Mouse (Mus musculus) liver, embryonic 15.5 days (tissue): ENCODE data around the gene Gm21985. TPM values are rescaled to one million over a fixed set of nuclear protein-coding genes. Genes with fewer than 3 reads are reported as not detected.
"Not testable (repeated sequence)": the region's sequence is repeated elsewhere in the genome, so short reads cannot be mapped to it uniquely, and the experiment has no call there.

Experiments used
- ATAC-seq: fragments of 200-750 bp; cut with Nextera tagmentation; 2 replicates; pipeline ENCODE4 v1.8.0; 2017; ENCODE audit warnings: moderate number of reproducible peaks, mild to moderate bottlenecking, moderate library complexity; ENCODE audit not compliant: insufficient read depth
- H3K27ac ChIP-seq: fragments of 300-500 bp; sonication (generic); replicated peaks from 2 replicates; pipeline ENCODE4 v1.5.1; 2015; ENCODE audit warnings: mild to moderate bottlenecking, inconsistent platforms
- H3K27me3 ChIP-seq: fragments of 300-500 bp; sonication (generic); 2 replicates; pipeline ENCODE4 v1.6.1; 2015; ENCODE audit warnings: mild to moderate bottlenecking, inconsistent platforms
- H3K36me3 ChIP-seq: fragments of 300-500 bp; sonication (generic); replicated peaks from 2 replicates; pipeline ENCODE4 v1.6.1; 2015; ENCODE audit warnings: moderate library complexity, mild to moderate bottlenecking, inconsistent platforms
- H3K4me1 ChIP-seq: fragments of 300-500 bp; sonication (generic); replicated peaks from 2 replicates; pipeline ENCODE4 v1.6.1; 2015; ENCODE audit warnings: inconsistent platforms
- H3K4me2 ChIP-seq: fragments of 300-500 bp; sonication (generic); 2 replicates; pipeline ENCODE4 v1.6.1; 2015; ENCODE audit warnings: moderate library complexity, mild to moderate bottlenecking, inconsistent platforms
- H3K4me3 ChIP-seq: fragments of 300-500 bp; sonication (generic); replicated peaks from 2 replicates; pipeline ENCODE4 v1.5.1; 2015; ENCODE audit warnings: mild to moderate bottlenecking, inconsistent platforms
- H3K9ac ChIP-seq: fragments of 300-500 bp; sonication (generic); 2 replicates; pipeline ENCODE4 v1.6.1; 2015; ENCODE audit warnings: moderate library complexity, mild to moderate bottlenecking, inconsistent platforms
- H3K9me3 ChIP-seq: fragments of 300-500 bp; sonication (generic); replicated peaks from 2 replicates; pipeline ENCODE4 v1.6.1; 2016; ENCODE audit warnings: inconsistent platforms
- WGBS: fragments of 180-500 bp; shearing (Covaris S2); methylation state at CpG from one replicate; pipeline ENCODE4 v1.1.7; 2015; ENCODE audit warnings: mixed read lengths; ENCODE audit not compliant: insufficient replicate concordance; 5-methylcytosine and 5-hydroxymethylcytosine counted together
- polyA plus RNA-seq: library from polyadenylated mRNA; unstranded; fragments of >200 nt; fragmentation: Nextera tagmentation; extraction: Ambion mirVana; gene quantifications from 2 replicates; pipeline ENCODE4 v1.2.1, GENCODE M21; 2015

Gm21985 gene
- polyA plus RNA-seq, 1 experiment from 2014 or later, result not detected

- Histone ChIP-seq H3K36me3 (no peaks in the 10 kb centered on the region), H3K9me3 (no peaks in the 10 kb centered on the region), H3K27ac (peak within 1 kb of the TSS; percentile 94), H3K9ac (peak within 1 kb of the TSS; percentile 94), H3K4me3 (peak within 1 kb of the TSS; percentile 86), H3K27me3 (no peaks in the 10 kb centered on the region), H3K4me1 (peaks cover 66% of the 10 kb centered on the region), H3K4me2 (peak within 1 kb of the TSS; percentile 83)
- peak; percentile 93 for ATAC-seq
- WGBS, result under 1% methylated on average over 85 of the region's 85 CpGs
Measured at GRCm38 (mm10) chr2:112265448-112266241, 469 bp upstream of the Gm21985 start, which contains the start of gene Slc12a6. Slc12a6 (plus strand) TSS chr2:112265825.

- Histone ChIP-seq H3K27me3 (no peaks in the 10 kb centered on the region), H3K4me1 (peaks cover 67% of the 10 kb centered on the region), H3K4me3 (peak overlapping the region; percentile 86), H3K9ac (peak overlapping the region; percentile 94), H3K27ac (peak overlapping the region; percentile 94), H3K4me2 (peak overlapping the region; percentile 83), H3K9me3 (no peaks in the 10 kb centered on the region), H3K36me3 (0 out of 2 replicates have a peak, but pooled peaks cover 5% of the 10 kb centered on the region)
- no peak for ATAC-seq
- 19% methylated on average over 10 of the region's 10 CpGs for WGBS
Measured at GRCm38 (mm10) chr2:112266780-112267179, 666 bp downstream of the Gm21985 start.

GRCm38 (mm10) chr2:112267547-112268269 is 1.6 kb downstream of the Gm21985 start:
- 0 out of 2 replicates have a peak, but pooled peaks cover 5% of the 10 kb centered on the region for H3K36me3 ChIP-seq
- H3K27me3 ChIP-seq, result no peaks in the 10 kb centered on the region
- peaks cover 65% of the 10 kb centered on the region for H3K4me1 ChIP-seq
- H3K9ac ChIP-seq, result peak overlapping the region; percentile 94; the same call in 1 of the 2 replicates
- H3K4me3 ChIP-seq, result peak overlapping the region; percentile 86
- peak overlapping the region; percentile 83 for H3K4me2 ChIP-seq
- WGBS, result 17% methylated on average over 8 of the region's 8 CpGs
- ATAC-seq, result no peak
- H3K9me3 ChIP-seq, result no peaks in the 10 kb centered on the region
- H3K27ac ChIP-seq, result peak overlapping the region; percentile 94

DNA sequence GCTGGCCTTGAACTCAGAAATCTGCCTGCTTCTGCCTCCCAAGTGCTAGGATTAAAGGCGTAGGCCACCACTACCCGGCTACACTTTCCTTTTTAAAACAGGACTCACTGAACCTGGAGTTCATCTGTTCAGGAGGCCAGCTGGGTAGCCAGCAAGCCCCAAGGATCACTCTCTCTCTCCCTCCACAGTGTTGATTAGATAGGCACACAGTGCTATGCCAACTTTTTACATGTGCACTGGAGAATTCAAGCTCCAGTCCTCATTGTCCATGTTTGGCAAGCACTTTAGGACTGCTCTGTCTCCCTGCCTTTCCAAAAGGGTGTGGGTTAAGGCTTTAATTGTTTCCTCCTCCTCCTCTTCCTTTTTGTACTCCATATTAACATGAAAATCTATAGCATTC is 3.9 kb downstream of the Gm21985 start:
- no peaks in the 10 kb centered on the region for H3K9me3 ChIP-seq
- peaks cover 55% of the 10 kb centered on the region for H3K4me1 ChIP-seq
- H3K36me3 ChIP-seq, result 0 out of 2 replicates have a peak, but pooled peaks cover 5% of the 10 kb centered on the region
- no peak for ATAC-seq
- H3K4me3 ChIP-seq, result 0 out of 2 replicates have a peak overlapping the region, but pooled peaks have one; percentile 7
- no peaks in the 10 kb centered on the region for H3K27me3 ChIP-seq
- H3K4me2 ChIP-seq, result no peak overlapping the region
- H3K27ac ChIP-seq, result no peak overlapping the region
- no peak overlapping the region for H3K9ac ChIP-seq
- 54% methylated on average over 2 of the region's 2 CpGs for WGBS

DNA sequence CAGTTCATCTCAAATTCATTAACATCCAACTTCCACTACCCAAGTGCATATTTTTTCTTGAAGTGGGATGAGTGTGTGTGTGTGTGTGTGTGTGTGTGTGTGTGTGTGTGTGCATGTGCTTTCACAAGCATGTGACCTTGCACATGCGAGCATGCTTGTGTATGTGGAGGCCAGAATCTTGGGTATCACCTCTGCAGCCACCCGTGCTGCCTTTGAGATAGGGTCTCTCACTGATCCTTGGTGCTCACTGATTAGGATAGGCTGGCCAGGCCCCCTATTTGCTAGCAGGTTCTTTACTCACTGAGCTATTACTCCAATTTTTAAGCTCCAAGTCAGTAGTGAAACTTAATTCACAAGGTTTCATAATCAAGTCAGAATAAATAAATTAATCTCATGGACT is 6.8 kb downstream of the Gm21985 start:
- H3K27ac ChIP-seq, result no peak overlapping the region; the same call in 1 of the 2 replicates
- H3K4me2 ChIP-seq, result no peak overlapping the region
- H3K4me1 ChIP-seq, result peaks cover 35% of the 10 kb centered on the region
- WGBS, result 25% methylated on average over 2 of the region's 2 CpGs
- H3K27me3 ChIP-seq, result no peaks in the 10 kb centered on the region
- ATAC-seq, result peak; percentile 78
- H3K36me3 ChIP-seq, result 0 out of 2 replicates have a peak, but pooled peaks cover 5% of the 10 kb centered on the region
- no peak overlapping the region for H3K9ac ChIP-seq
- no peaks in the 10 kb centered on the region for H3K9me3 ChIP-seq
- H3K4me3 ChIP-seq, result no peak overlapping the region

DNA sequence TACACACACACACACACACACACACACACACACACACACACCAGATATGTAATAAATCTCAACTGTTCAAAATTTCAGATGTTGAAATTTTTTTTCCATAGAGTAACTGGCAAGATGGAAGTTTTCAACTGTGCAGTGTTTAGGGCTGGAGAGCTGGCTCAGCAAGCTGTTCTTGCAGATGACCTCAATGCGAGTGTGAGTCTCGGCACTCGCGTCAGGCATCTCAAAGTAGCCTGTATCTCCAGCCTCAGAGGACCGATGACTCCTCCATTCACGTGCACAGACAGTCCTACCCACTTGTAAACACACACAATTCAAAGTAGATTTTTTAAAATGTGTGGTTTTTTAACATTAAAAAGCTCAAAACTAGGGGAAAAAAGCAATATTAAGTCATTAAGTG is 7.4 kb downstream of the Gm21985 start:
- Histone ChIP-seq H3K9ac (no peak overlapping the region), H3K27me3 (no peaks in the 10 kb centered on the region), H3K4me3 (no peak overlapping the region), H3K4me1 (peaks cover 32% of the 10 kb centered on the region), H3K36me3 (0 out of 2 replicates have a peak, but pooled peaks cover 5% of the 10 kb centered on the region), H3K4me2 (no peak overlapping the region), H3K9me3 (no peaks in the 10 kb centered on the region), H3K27ac (no peak overlapping the region)
- no peak for ATAC-seq
- WGBS, result 86% methylated on average over 6 of the region's 6 CpGs

DNA sequence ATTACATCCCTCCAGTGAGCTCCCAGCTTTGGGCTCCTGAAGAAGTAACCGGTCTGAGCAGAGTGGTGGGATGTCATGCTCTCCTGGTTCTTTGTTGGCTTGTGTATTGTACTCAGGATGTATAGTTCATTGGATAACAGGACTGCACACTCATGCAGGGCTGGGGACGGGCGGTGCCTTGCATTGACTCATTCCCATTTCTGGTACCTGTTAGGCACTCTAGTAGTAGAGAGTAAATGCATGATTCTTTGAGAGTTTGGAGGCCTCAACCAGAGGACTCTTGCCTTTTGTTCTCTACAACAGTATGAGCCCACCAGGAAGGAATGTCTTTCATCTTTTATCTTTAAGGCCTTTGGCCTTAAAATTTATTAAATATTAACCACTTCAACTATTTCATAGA is 10.8 kb downstream of the Gm21985 start:
- no peaks in the 10 kb centered on the region for H3K9me3 ChIP-seq
- peaks cover 16% of the 10 kb centered on the region for H3K4me1 ChIP-seq
- no peak overlapping the region for H3K9ac ChIP-seq
- no peak overlapping the region for H3K27ac ChIP-seq
- H3K4me2 ChIP-seq, result no peak overlapping the region
- H3K36me3 ChIP-seq, result no peaks in the 10 kb centered on the region
- no peak for ATAC-seq
- no peak overlapping the region for H3K4me3 ChIP-seq
- H3K27me3 ChIP-seq, result no peaks in the 10 kb centered on the region
- 82% methylated on average over 3 of the region's 3 CpGs for WGBS

- no peak overlapping the region for H3K27ac ChIP-seq
- no peaks in the 10 kb centered on the region for H3K27me3 ChIP-seq
- no peak overlapping the region for H3K4me2 ChIP-seq
- 93% methylated on average over 1 of the region's 1 CpGs for WGBS
- no peaks in the 10 kb centered on the region for H3K9me3 ChIP-seq
- peaks cover 19% of the 10 kb centered on the region for H3K4me1 ChIP-seq
- ATAC-seq, result no peak
- H3K9ac ChIP-seq, result no peak overlapping the region
- no peaks in the 10 kb centered on the region for H3K36me3 ChIP-seq
- no peak overlapping the region for H3K4me3 ChIP-seq
Measured at GRCm38 (mm10) chr2:112282846-112283245, 16.7 kb downstream of the Gm21985 start.

DNA sequence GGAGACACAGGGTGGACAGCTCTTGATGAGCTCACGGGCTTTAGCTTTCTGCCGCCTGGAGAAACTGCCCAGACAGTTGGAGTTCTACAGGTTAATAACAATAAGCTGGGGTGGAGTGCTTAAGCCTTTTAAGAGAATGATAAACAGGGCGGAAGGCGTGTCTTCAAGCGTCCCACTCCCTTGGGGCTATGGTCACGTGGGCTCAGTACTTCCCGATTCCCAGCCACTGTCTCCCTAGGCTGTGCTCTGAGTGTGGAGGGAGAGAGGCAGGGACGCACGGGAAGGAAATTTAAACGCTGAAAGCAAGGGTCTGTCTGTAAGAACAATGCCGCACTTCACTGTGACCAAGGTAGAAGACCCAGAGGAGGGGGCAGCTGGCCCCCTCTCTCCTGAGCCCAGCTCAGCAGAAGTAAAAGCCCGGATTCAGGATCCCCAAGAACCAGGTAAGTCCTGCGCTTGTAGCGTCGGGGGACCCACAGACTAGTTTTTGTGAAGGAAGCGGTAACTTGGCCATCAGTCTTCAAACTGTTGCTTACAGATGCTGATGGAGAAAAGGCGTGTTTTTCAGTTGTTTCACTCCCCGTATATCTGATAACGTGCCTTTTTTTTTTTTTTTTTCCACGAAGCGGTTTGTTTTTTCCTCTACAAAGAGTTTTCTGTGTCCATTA is 18.4 kb downstream of the Gm21985 start:
- H3K27me3 ChIP-seq, result no peaks in the 10 kb centered on the region
- no peaks in the 10 kb centered on the region for H3K9me3 ChIP-seq
- no peaks in the 10 kb centered on the region for H3K36me3 ChIP-seq
- peak overlapping the region; percentile 61 for H3K9ac ChIP-seq
- peak; percentile 90 for ATAC-seq
- H3K4me2 ChIP-seq, result peak overlapping the region; percentile 89
- WGBS, result under 1% methylated on average over 21 of the region's 21 CpGs
- H3K4me1 ChIP-seq, result peaks cover 19% of the 10 kb centered on the region
- peak overlapping the region; percentile 64 for H3K4me3 ChIP-seq
- H3K27ac ChIP-seq, result peak overlapping the region; percentile 54

DNA sequence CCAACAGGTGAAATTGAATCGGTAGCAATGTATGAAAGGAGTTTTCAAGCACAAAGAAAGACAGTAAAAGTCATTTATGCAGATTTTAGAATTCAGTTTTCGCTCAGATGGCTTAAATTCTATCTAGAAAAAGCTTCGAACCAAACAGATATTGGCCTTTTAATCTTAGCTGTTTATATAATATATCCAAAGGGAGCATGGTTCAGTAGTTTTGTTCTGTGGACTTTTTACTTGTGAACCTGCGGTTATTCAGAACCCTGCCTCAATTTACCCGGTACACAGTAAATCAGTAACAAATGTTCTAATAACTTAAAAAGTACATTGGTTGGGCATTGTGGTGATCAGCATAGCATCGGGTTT is 18.9 kb downstream of the Gm21985 start:
- ATAC-seq, result no peak
- H3K9ac ChIP-seq, result 0 out of 2 replicates have a peak overlapping the region, but pooled peaks have one; percentile 61
- H3K4me3 ChIP-seq, result peak overlapping the region; percentile 64
- no peaks in the 10 kb centered on the region for H3K36me3 ChIP-seq
- peaks cover 19% of the 10 kb centered on the region for H3K4me1 ChIP-seq
- H3K27ac ChIP-seq, result peak overlapping the region; percentile 54; the same call in 1 of the 2 replicates
- WGBS, result 49% methylated on average over 6 of the region's 6 CpGs
- H3K27me3 ChIP-seq, result no peaks in the 10 kb centered on the region
- no peaks in the 10 kb centered on the region for H3K9me3 ChIP-seq
- peak overlapping the region; percentile 89 for H3K4me2 ChIP-seq

DNA sequence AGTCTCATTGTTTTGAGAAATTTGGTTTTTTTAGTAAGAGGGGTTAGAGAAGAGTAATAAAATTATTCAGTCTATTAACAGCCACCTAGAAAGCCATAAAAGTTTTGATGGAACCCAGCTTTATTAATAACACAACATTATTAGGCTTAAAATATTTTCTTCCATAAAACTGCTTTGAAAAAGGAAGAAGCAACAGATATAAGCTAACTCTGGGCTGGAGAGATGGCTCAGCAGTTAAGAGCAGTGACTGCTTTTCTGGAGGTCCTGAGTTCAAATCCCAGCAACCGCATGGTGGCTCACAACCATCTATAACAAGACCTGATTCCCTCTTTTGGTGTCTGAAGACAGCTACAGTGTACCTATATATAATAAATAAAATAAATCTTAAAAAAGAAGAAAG is 19.9 kb downstream of the Gm21985 start:
- H3K27ac ChIP-seq, result not testable (repeated sequence)

More for the DNA sequence above, 19.9 kb downstream of the Gm21985 start:
- not testable (repeated sequence) for H3K9ac ChIP-seq, ATAC-seq, H3K36me3 ChIP-seq, H3K27me3 ChIP-seq, H3K4me2 ChIP-seq, H3K4me3 ChIP-seq, H3K9me3 ChIP-seq
- WGBS, result 89% methylated on average over 1 of the region's 1 CpGs
- H3K4me1 ChIP-seq, result peaks cover 19% of the 10 kb centered on the region
